Mouse (Mus musculus): ENCODE data around the gene Mei4. TPM values are rescaled to one million over a fixed set of nuclear protein-coding genes. Genes with fewer than 3 reads are reported as not detected.

Mei4 gene
- 0.16 TPM in 1 of 2 replicates, not detected in the other for polyA plus RNA-seq (2014; fragmentation: Nextera tagmentation; extraction: Ambion mirVana)

DNA sequence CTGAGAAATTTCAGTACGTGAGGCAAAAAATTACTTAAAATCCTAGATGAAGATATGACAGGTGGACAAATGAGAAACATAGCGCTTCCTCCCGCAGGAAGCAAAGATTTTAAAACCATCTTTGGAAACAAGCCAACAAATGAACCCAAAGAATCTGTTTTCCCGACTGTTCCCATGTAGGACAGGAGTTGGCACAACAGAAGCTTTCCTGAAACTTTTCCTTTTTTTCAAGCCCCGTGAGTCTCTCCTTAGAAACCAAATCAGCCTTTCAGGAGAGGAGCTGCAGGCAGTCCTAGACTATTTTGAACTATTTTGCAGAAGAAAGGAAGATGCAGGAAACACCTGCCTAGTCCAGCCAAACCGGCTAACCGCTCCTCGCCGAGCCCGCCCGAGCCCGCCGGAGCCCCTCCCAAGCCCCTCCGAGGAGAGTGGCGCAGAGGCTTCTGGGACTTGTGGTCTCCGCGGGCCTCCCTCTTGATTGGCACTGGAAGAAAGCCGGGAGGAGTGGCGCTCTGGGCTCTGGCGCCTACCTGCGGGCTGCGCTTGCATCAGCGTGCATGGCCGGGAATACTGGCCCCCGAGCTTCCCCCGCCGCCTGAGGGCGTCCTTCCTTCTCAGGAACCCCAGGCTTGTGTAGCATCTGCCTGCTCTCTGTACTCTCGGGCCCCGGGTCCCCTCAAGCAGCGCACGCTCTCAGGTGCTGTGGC is at the start of gene Mei4:
Mei4 (plus strand) TSS at position 490 of the 707 bp plus-strand sequence.
- 4% methylated on average over 32 of the region's 32 CpGs for WGBS
- peak within 1 kb of the TSS; percentile 51 to 74 for H3K4me3 ChIP-seq (ENCODE audit: control insufficient read depth in 1 of 2, insufficient read depth in 1 of 2, low read depth in 1 of 2, low read length in 2 of 2)
- peak; percentile 88 for ATAC-seq (ENCODE audit: insufficient number of reproducible peaks, insufficient read depth, low FRiP score, low read depth)
- peaks cover 9% of the 10 kb centered on the region; the same call in 1 of the 2 replicates for H3K27me3 ChIP-seq (ENCODE audit: control insufficient read depth, insufficient read depth, low read length)
- peak within 1 kb of the TSS; percentile 91 for H3K4me2 ChIP-seq (ENCODE audit: low read length)
- peaks cover 0 to 4% of the 10 kb centered on the region in 2 experiments; a peak in 1 of 4 replicates for H3K4me1 ChIP-seq (ENCODE audit: control insufficient read depth in 2 of 2, insufficient read depth in 2 of 2, low read length in 2 of 2)
- no peaks in the 10 kb centered on the region for H3K36me3 ChIP-seq (ENCODE audit: control insufficient read depth, insufficient read depth, low read length)
- H3K9ac ChIP-seq (ENCODE audit: low read length) = peak within 1 kb of the TSS; percentile 67
- H3K27ac ChIP-seq (replicated peaks in 1 of 2; ENCODE audit: control insufficient read depth in 1 of 2, insufficient read depth in 1 of 2, low read depth in 2 of 2, low read length in 2 of 2) = no peak within 1 kb of the TSS
- no peaks in the 10 kb centered on the region for H3K9me3 ChIP-seq (ENCODE audit: control insufficient read depth, low read length)

GRCm38 (mm10) chr9:81819715-81820373 is 43.6 kb upstream of the Mei4 start:
- H3K9me3 ChIP-seq (ENCODE audit: control insufficient read depth, low read length) = no peaks in the 10 kb centered on the region
- H3K9ac ChIP-seq (ENCODE audit: low read length) = no peak overlapping the region
- H3K4me1 ChIP-seq (ENCODE audit: control insufficient read depth in 2 of 2, insufficient read depth in 2 of 2, low read length in 2 of 2) = no peaks in the 10 kb centered on the region
- no peak overlapping the region for H3K4me3 ChIP-seq (ENCODE audit: control insufficient read depth in 1 of 2, insufficient read depth in 1 of 2, low read depth in 1 of 2, low read length in 2 of 2)
- H3K27me3 ChIP-seq (ENCODE audit: control insufficient read depth, insufficient read depth, low read length) = no peaks in the 10 kb centered on the region
- H3K27ac ChIP-seq (replicated peaks in 1 of 2; ENCODE audit: control insufficient read depth in 1 of 2, insufficient read depth in 1 of 2, low read depth in 2 of 2, low read length in 2 of 2) = no peak overlapping the region
- no peak for ATAC-seq (ENCODE audit: insufficient number of reproducible peaks, insufficient read depth, low FRiP score, low read depth)
- no peak overlapping the region for H3K4me2 ChIP-seq (ENCODE audit: low read length)
- WGBS = 88% methylated on average over 1 of the region's 1 CpGs
- H3K36me3 ChIP-seq (ENCODE audit: control insufficient read depth, insufficient read depth, low read length) = no peaks in the 10 kb centered on the region

- H3K9me3 ChIP-seq (ENCODE audit: control insufficient read depth, low read length) = no peaks in the 10 kb centered on the region
- WGBS = 68% methylated on average over 2 of the region's 2 CpGs
- no peaks in the 10 kb centered on the region for H3K4me1 ChIP-seq (ENCODE audit: control insufficient read depth in 2 of 2, insufficient read depth in 2 of 2, low read length in 2 of 2)
- H3K27ac ChIP-seq (replicated peaks in 1 of 2; ENCODE audit: control insufficient read depth in 1 of 2, insufficient read depth in 1 of 2, low read depth in 2 of 2, low read length in 2 of 2) = no peak overlapping the region
- ATAC-seq (ENCODE audit: insufficient number of reproducible peaks, insufficient read depth, low FRiP score, low read depth) = no peak
- no peaks in the 10 kb centered on the region for H3K27me3 ChIP-seq (ENCODE audit: control insufficient read depth, insufficient read depth, low read length)
- H3K36me3 ChIP-seq (ENCODE audit: control insufficient read depth, insufficient read depth, low read length) = no peaks in the 10 kb centered on the region
- no peak overlapping the region for H3K4me3 ChIP-seq (ENCODE audit: control insufficient read depth in 1 of 2, insufficient read depth in 1 of 2, low read depth in 1 of 2, low read length in 2 of 2)
- no peak overlapping the region for H3K9ac ChIP-seq (ENCODE audit: low read length)
- no peak overlapping the region for H3K4me2 ChIP-seq (ENCODE audit: low read length)
These were observed 35.9 kb upstream of the Mei4 start for GRCm38 (mm10) chr9:81827560-81827959.

- Histone ChIP-seq H3K4me2 (ENCODE audit: low read length) (no peak overlapping the region), H3K36me3 (ENCODE audit: control insufficient read depth, insufficient read depth, low read length) (no peaks in the 10 kb centered on the region), H3K27me3 (ENCODE audit: control insufficient read depth, insufficient read depth, low read length) (no peaks in the 10 kb centered on the region), H3K9ac (ENCODE audit: low read length) (no peak overlapping the region), H3K4me3 (ENCODE audit: control insufficient read depth in 1 of 2, insufficient read depth in 1 of 2, low read depth in 1 of 2, low read length in 2 of 2) (no peak overlapping the region), H3K4me1 (ENCODE audit: control insufficient read depth in 2 of 2, insufficient read depth in 2 of 2, low read length in 2 of 2) (no peaks in the 10 kb centered on the region), H3K27ac (replicated peaks in 1 of 2; ENCODE audit: control insufficient read depth in 1 of 2, insufficient read depth in 1 of 2, low read depth in 2 of 2, low read length in 2 of 2) (no peak overlapping the region), H3K9me3 (ENCODE audit: control insufficient read depth, low read length) (no peaks in the 10 kb centered on the region)
- no peak for ATAC-seq (ENCODE audit: insufficient number of reproducible peaks, insufficient read depth, low FRiP score, low read depth)
These were observed 29.4 kb upstream of the Mei4 start for GRCm38 (mm10) chr9:81834056-81834455.

DNA sequence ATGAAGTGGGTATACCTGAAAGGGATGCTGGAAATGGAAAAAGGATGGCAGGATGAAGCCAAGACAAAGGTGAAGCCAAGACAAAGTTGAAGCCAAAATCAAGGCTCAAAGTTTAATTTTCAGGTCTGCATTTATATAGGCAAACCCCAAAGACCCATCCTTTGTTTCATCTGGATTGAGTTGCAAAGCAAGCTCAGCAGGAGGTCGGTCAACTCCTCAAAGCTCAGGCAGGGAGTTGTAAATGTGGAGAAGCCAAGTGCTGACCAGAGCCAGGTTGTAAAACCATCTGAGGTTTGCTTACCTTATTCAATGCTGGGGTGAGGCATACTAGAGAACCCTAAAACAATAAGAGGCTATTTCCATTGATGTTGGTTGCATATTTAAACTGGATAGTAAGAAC is 4.6 kb upstream of the Mei4 start:
- WGBS = 38% methylated on average over 1 of the region's 1 CpGs
- no peak overlapping the region for H3K4me2 ChIP-seq (ENCODE audit: low read length)
- no peak overlapping the region for H3K9ac ChIP-seq (ENCODE audit: low read length)
- H3K4me1 ChIP-seq (ENCODE audit: control insufficient read depth in 2 of 2, insufficient read depth in 2 of 2, low read length in 2 of 2) = peaks cover 0 to 3% of the 10 kb centered on the region in 2 experiments; a peak in 1 of 4 replicates
- no peak overlapping the region for H3K4me3 ChIP-seq (ENCODE audit: control insufficient read depth in 1 of 2, insufficient read depth in 1 of 2, low read depth in 1 of 2, low read length in 2 of 2)
- no peak overlapping the region for H3K27ac ChIP-seq (replicated peaks in 1 of 2; ENCODE audit: control insufficient read depth in 1 of 2, insufficient read depth in 1 of 2, low read depth in 2 of 2, low read length in 2 of 2)
- no peak for ATAC-seq (ENCODE audit: insufficient number of reproducible peaks, insufficient read depth, low FRiP score, low read depth)
- no peaks in the 10 kb centered on the region for H3K9me3 ChIP-seq (ENCODE audit: control insufficient read depth, low read length)
- peaks cover 9% of the 10 kb centered on the region; the same call in 1 of the 2 replicates for H3K27me3 ChIP-seq (ENCODE audit: control insufficient read depth, insufficient read depth, low read length)
- H3K36me3 ChIP-seq (ENCODE audit: control insufficient read depth, insufficient read depth, low read length) = no peaks in the 10 kb centered on the region

- Histone ChIP-seq H3K4me3 (ENCODE audit: control insufficient read depth in 1 of 2, insufficient read depth in 1 of 2, low read depth in 1 of 2, low read length in 2 of 2) (peak overlapping the region; percentile 51 to 74), H3K9me3 (ENCODE audit: control insufficient read depth, low read length) (no peaks in the 10 kb centered on the region), H3K27me3 (ENCODE audit: control insufficient read depth, insufficient read depth, low read length) (peaks cover 9% of the 10 kb centered on the region; the same call in 1 of the 2 replicates), H3K4me2 (ENCODE audit: low read length) (peak overlapping the region; percentile 91), H3K27ac (replicated peaks in 1 of 2; ENCODE audit: control insufficient read depth in 1 of 2, insufficient read depth in 1 of 2, low read depth in 2 of 2, low read length in 2 of 2) (no peak overlapping the region), H3K4me1 (ENCODE audit: control insufficient read depth in 2 of 2, insufficient read depth in 2 of 2, low read length in 2 of 2) (peaks cover 0 to 4% of the 10 kb centered on the region in 2 experiments; a peak in 1 of 4 replicates), H3K36me3 (ENCODE audit: control insufficient read depth, insufficient read depth, low read length) (no peaks in the 10 kb centered on the region), H3K9ac (ENCODE audit: low read length) (peak overlapping the region; percentile 66)
- 17% methylated on average over 13 of the region's 13 CpGs for WGBS
- peak; percentile 9; the same call in 1 of the 2 replicates for ATAC-seq (ENCODE audit: insufficient number of reproducible peaks, insufficient read depth, low FRiP score, low read depth)
These were observed 391 bp downstream of the Mei4 start for GRCm38 (mm10) chr9:81863888-81864234.

- no peak overlapping the region for H3K9ac ChIP-seq (ENCODE audit: low read length)
- no peak for ATAC-seq (ENCODE audit: insufficient number of reproducible peaks, insufficient read depth, low FRiP score, low read depth)
- H3K4me3 ChIP-seq (ENCODE audit: control insufficient read depth in 1 of 2, insufficient read depth in 1 of 2, low read depth in 1 of 2, low read length in 2 of 2) = no peak overlapping the region
- no peaks in the 10 kb centered on the region for H3K36me3 ChIP-seq (ENCODE audit: control insufficient read depth, insufficient read depth, low read length)
- no peak overlapping the region for H3K27ac ChIP-seq (replicated peaks in 1 of 2; ENCODE audit: control insufficient read depth in 1 of 2, insufficient read depth in 1 of 2, low read depth in 2 of 2, low read length in 2 of 2)
- H3K4me1 ChIP-seq (ENCODE audit: control insufficient read depth in 2 of 2, insufficient read depth in 2 of 2, low read length in 2 of 2) = peaks cover 0 to 4% of the 10 kb centered on the region in 2 experiments; a peak in 1 of 4 replicates
- H3K9me3 ChIP-seq (ENCODE audit: control insufficient read depth, low read length) = no peaks in the 10 kb centered on the region
- no peak overlapping the region for H3K4me2 ChIP-seq (ENCODE audit: low read length)
- H3K27me3 ChIP-seq (ENCODE audit: control insufficient read depth, insufficient read depth, low read length) = peaks cover 9% of the 10 kb centered on the region; the same call in 1 of the 2 replicates
- 60% methylated on average over 2 of the region's 2 CpGs for WGBS
These were observed 2.6 kb downstream of the Mei4 start for GRCm38 (mm10) chr9:81866032-81866431.
